Mouse (Mus musculus): ENCODE measurements around the gene Olfr130. TPM values are rescaled to one million over a fixed set of nuclear protein-coding genes. Genes with fewer than 3 reads are reported as not detected.

Olfr130 gene
- polyA plus RNA-seq (2014; fragmentation: Nextera tagmentation; extraction: Ambion mirVana): not detected in 2 replicates

DNA sequence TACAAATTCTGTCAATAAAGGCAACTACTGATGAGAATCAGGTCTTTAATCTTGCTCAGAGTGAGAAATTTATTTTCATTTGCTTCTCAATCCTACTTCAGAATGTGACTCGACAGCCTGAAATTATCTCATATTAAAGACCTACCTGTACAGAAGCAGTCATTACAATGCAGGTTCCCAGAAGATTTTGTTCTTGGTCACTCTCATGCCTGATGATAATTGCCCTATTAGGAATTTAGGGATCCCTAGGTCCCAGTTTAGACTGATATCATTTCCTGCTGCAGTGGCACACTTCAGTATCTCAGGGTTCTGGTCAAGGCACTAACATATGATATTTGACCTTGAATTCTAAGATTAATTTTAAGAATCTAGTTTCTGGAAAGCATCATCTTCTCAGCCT, at the start of gene Olfr130:
Olfr130 (plus strand) TSS at position 301 of the 400 bp plus-strand sequence.
- ATAC-seq (replicated peaks; ENCODE audit: insufficient number of reproducible peaks, low FRiP score, low TSS enrichment): no peak
- Histone ChIP-seq H3K4me2 (no peak within 1 kb of the TSS), H3K4me3 (ENCODE audit: low read depth, low read length) (no peak within 1 kb of the TSS), H3K9ac (ENCODE audit: low read depth, low read length) (no peak within 1 kb of the TSS), H3K36me3 (ENCODE audit: control insufficient read depth, insufficient read depth, low read length) (no peaks in the 10 kb centered on the region), H3K4me1 (ENCODE audit: control insufficient read depth, insufficient read depth, low read length) (no peaks in the 10 kb centered on the region), H3K27me3 (ENCODE audit: control insufficient read depth, insufficient read depth, low read length) (no peaks in the 10 kb centered on the region), H3K9me3 (replicated peaks; ENCODE audit: control insufficient read depth, low read length) (no peaks in the 10 kb centered on the region), H3K27ac (ENCODE audit: low read depth, low read length) (no peak within 1 kb of the TSS)
- WGBS (ENCODE audit: insufficient replicate concordance): 86% methylated on average over 1 of the region's 1 CpGs

DNA sequence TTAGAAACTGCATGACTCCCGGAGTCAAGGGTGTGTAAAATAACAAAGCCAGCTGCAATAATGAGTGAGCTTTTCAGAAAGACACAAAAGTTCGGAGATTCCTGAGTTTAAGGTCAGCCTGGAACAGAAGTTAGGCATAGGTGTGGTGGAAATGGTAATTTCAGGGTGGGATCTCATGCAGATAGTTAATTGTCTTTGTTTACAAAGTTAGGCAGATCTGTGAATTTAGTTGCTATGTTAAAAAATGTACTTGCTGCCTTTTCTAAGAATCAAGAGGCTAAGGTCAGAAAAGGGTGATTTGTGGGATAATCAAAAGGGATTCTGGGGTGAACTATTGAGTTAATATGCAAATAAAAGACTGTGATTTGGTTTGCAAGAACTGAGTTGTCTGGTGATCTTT, 47.4 kb upstream of the Olfr130 start:
- Histone ChIP-seq H3K4me3 (ENCODE audit: low read depth, low read length) (no peak overlapping the region), H3K9ac (ENCODE audit: low read depth, low read length) (no peak overlapping the region), H3K36me3 (ENCODE audit: control insufficient read depth, insufficient read depth, low read length) (no peaks in the 10 kb centered on the region), H3K4me1 (ENCODE audit: control insufficient read depth, insufficient read depth, low read length) (no peaks in the 10 kb centered on the region), H3K27me3 (ENCODE audit: control insufficient read depth, insufficient read depth, low read length) (no peaks in the 10 kb centered on the region), H3K4me2 (no peak overlapping the region), H3K9me3 (replicated peaks; ENCODE audit: control insufficient read depth, low read length) (no peaks in the 10 kb centered on the region), H3K27ac (ENCODE audit: low read depth, low read length) (no peak overlapping the region)
- no peak for ATAC-seq (replicated peaks; ENCODE audit: insufficient number of reproducible peaks, low FRiP score, low TSS enrichment)
- 78% methylated on average over 2 of the region's 2 CpGs for WGBS (ENCODE audit: insufficient replicate concordance)

GRCm38 (mm10) chr17:38026297-38026696, 37.4 kb upstream of the Olfr130 start:
- Histone ChIP-seq H3K9ac (ENCODE audit: low read depth, low read length) (no peak overlapping the region), H3K9me3 (replicated peaks; ENCODE audit: control insufficient read depth, low read length) (0 out of 2 replicates have a peak, but pooled peaks cover 2% of the 10 kb centered on the region), H3K4me1 (ENCODE audit: control insufficient read depth, insufficient read depth, low read length) (no peaks in the 10 kb centered on the region), H3K4me2 (no peak overlapping the region), H3K4me3 (ENCODE audit: low read depth, low read length) (no peak overlapping the region), H3K27me3 (ENCODE audit: control insufficient read depth, insufficient read depth, low read length) (no peaks in the 10 kb centered on the region), H3K27ac (ENCODE audit: low read depth, low read length) (no peak overlapping the region), H3K36me3 (ENCODE audit: control insufficient read depth, insufficient read depth, low read length) (no peaks in the 10 kb centered on the region)
- 28% methylated on average over 5 of the region's 5 CpGs for WGBS (ENCODE audit: insufficient replicate concordance)
- ATAC-seq (replicated peaks; ENCODE audit: insufficient number of reproducible peaks, low FRiP score, low TSS enrichment): no peak

DNA sequence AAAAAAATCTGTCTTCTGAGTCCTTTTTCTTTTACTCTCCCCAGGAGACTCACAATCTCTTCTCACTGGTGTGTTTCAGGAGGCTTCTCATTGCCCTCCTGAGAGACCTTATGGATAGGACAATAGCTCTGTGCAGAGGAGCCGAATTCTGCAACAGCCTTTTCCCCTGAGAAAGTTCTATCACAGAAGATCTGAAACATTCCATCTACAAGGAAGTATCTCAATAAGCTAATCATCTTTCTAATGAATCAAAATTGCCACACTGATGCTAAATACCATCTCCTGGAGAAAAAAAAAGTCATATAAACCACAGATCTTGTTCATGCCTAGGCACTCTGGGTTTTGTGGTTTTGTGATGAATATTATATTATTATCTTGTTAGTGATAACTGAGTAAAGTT, 3.7 kb upstream of the Olfr130 start, which contains the start of gene Olfr129:
Olfr129 (minus strand) TSS at position 101 of the 400 bp plus-strand sequence.
- Histone ChIP-seq H3K4me2 (no peak within 1 kb of the TSS), H3K36me3 (ENCODE audit: control insufficient read depth, insufficient read depth, low read length) (no peaks in the 10 kb centered on the region), H3K4me3 (ENCODE audit: low read depth, low read length) (no peak within 1 kb of the TSS), H3K27me3 (ENCODE audit: control insufficient read depth, insufficient read depth, low read length) (no peaks in the 10 kb centered on the region), H3K4me1 (ENCODE audit: control insufficient read depth, insufficient read depth, low read length) (no peaks in the 10 kb centered on the region), H3K27ac (ENCODE audit: low read depth, low read length) (no peak within 1 kb of the TSS), H3K9me3 (replicated peaks; ENCODE audit: control insufficient read depth, low read length) (no peaks in the 10 kb centered on the region), H3K9ac (ENCODE audit: low read depth, low read length) (no peak within 1 kb of the TSS)
- ATAC-seq (replicated peaks; ENCODE audit: insufficient number of reproducible peaks, low FRiP score, low TSS enrichment): no peak
- 56% methylated on average over 1 of the region's 1 CpGs for WGBS (ENCODE audit: insufficient replicate concordance)

- no peaks in the 10 kb centered on the region for H3K36me3 ChIP-seq (ENCODE audit: control insufficient read depth, insufficient read depth, low read length)
- no peak overlapping the region for H3K4me3 ChIP-seq (ENCODE audit: low read depth, low read length)
- H3K9ac ChIP-seq (ENCODE audit: low read depth, low read length): no peak overlapping the region
- H3K4me2 ChIP-seq: no peak overlapping the region
- no peaks in the 10 kb centered on the region for H3K27me3 ChIP-seq (ENCODE audit: control insufficient read depth, insufficient read depth, low read length)
- WGBS (ENCODE audit: insufficient replicate concordance): 83% methylated on average over 4 of the region's 4 CpGs
- H3K4me1 ChIP-seq (ENCODE audit: control insufficient read depth, insufficient read depth, low read length): no peaks in the 10 kb centered on the region
- H3K27ac ChIP-seq (ENCODE audit: low read depth, low read length): no peak overlapping the region
- ATAC-seq (replicated peaks; ENCODE audit: insufficient number of reproducible peaks, low FRiP score, low TSS enrichment): no peak
- H3K9me3 ChIP-seq (replicated peaks; ENCODE audit: control insufficient read depth, low read length): no peaks in the 10 kb centered on the region
Observed at GRCm38 (mm10) chr17:38082364-38082763, 18.6 kb downstream of the Olfr130 start.

GRCm38 (mm10) chr17:38088593-38088992, 24.9 kb downstream of the Olfr130 start, which contains the start of gene Olfr131:
TSS of gene Olfr131 (minus strand) at chr17:38088693.
- Histone ChIP-seq H3K36me3 (ENCODE audit: control insufficient read depth, insufficient read depth, low read length) (no peaks in the 10 kb centered on the region), H3K27ac (ENCODE audit: low read depth, low read length) (no peak within 1 kb of the TSS)

More at GRCm38 (mm10) chr17:38088593-38088992, 24.9 kb downstream of the Olfr130 start, which contains the start of gene Olfr131:
- H3K27me3 ChIP-seq (ENCODE audit: control insufficient read depth, insufficient read depth, low read length): no peaks in the 10 kb centered on the region
- ATAC-seq (replicated peaks; ENCODE audit: insufficient number of reproducible peaks, low FRiP score, low TSS enrichment): no peak
- H3K4me3 ChIP-seq (ENCODE audit: low read depth, low read length): no peak within 1 kb of the TSS
- H3K9me3 ChIP-seq (replicated peaks; ENCODE audit: control insufficient read depth, low read length): no peaks in the 10 kb centered on the region
- no peak within 1 kb of the TSS for H3K9ac ChIP-seq (ENCODE audit: low read depth, low read length)
- no peaks in the 10 kb centered on the region for H3K4me1 ChIP-seq (ENCODE audit: control insufficient read depth, insufficient read depth, low read length)
- no peak within 1 kb of the TSS for H3K4me2 ChIP-seq

Other genes starting within 250 kb of the Olfr130 start
- gene Olfr125, start 231.0 kb upstream of the Olfr130 start, polyA plus RNA-seq (2014; fragmentation: Nextera tagmentation; extraction: Ambion mirVana): not detected in 2 replicates
- gene Olfr126, start 216.4 kb upstream of the Olfr130 start, polyA plus RNA-seq (2014; fragmentation: Nextera tagmentation; extraction: Ambion mirVana): not detected in 2 replicates
- not detected in 2 replicates for gene Olfr127, start 163.5 kb upstream of the Olfr130 start, polyA plus RNA-seq (2014; fragmentation: Nextera tagmentation; extraction: Ambion mirVana)
- not detected in 2 replicates for gene Olfr128, start 143.4 kb upstream of the Olfr130 start, polyA plus RNA-seq (2014; fragmentation: Nextera tagmentation; extraction: Ambion mirVana)
- gene Olfr761, start 110.8 kb upstream of the Olfr130 start, polyA plus RNA-seq (2014; fragmentation: Nextera tagmentation; extraction: Ambion mirVana): not detected in 2 replicates
- gene Olfr129, start 3.8 kb upstream of the Olfr130 start, polyA plus RNA-seq (2014; fragmentation: Nextera tagmentation; extraction: Ambion mirVana): not detected in 2 replicates
- gene Olfr131, start 24.8 kb downstream of the Olfr130 start, polyA plus RNA-seq (2014; fragmentation: Nextera tagmentation; extraction: Ambion mirVana): not detected in 2 replicates
- not detected in 2 replicates for gene Olfr132, start 70.6 kb downstream of the Olfr130 start, polyA plus RNA-seq (2014; fragmentation: Nextera tagmentation; extraction: Ambion mirVana)
- not detected in 2 replicates for gene Olfr133, start 81.4 kb downstream of the Olfr130 start, polyA plus RNA-seq (2014; fragmentation: Nextera tagmentation; extraction: Ambion mirVana)
- gene Olfr134, start 107.5 kb downstream of the Olfr130 start, polyA plus RNA-seq (2014; fragmentation: Nextera tagmentation; extraction: Ambion mirVana): not detected in 2 replicates
- gene Olfr135, start 140.4 kb downstream of the Olfr130 start, polyA plus RNA-seq (2014; fragmentation: Nextera tagmentation; extraction: Ambion mirVana): not detected in 2 replicates
- not detected in 2 replicates for gene Olfr138, start 197.1 kb downstream of the Olfr130 start, polyA plus RNA-seq (2014; fragmentation: Nextera tagmentation; extraction: Ambion mirVana)
- not detected in 2 replicates for gene Olfr137, start 243.6 kb downstream of the Olfr130 start, polyA plus RNA-seq (2014; fragmentation: Nextera tagmentation; extraction: Ambion mirVana)